Mouse (Mus musculus) adrenal gland (tissue): Measurements from ENCODE around the gene Prkrip1.

Experiments
- intact Hi-C: fragments of 180-260 bp; cut with DNase I; formaldehyde crosslinking; loops from one replicate; pipeline ENCODE4 v1.15.1; 2025
- long read RNA-seq, 2 experiments: library from polyadenylated mRNA; unstranded; transcript quantifications; one replicate each; pipeline ENCODE4 v2.0.0; 2020; ENCODE audit warnings: borderline replicate concordance in 1 of 2; ENCODE audit not compliant: insufficient replicate concordance in 1 of 2

Prkrip1 gene
- long read RNA-seq, experiment 1, transcript Prkrip1-204 (6 exons, 3,893 nt) = major isoform, 30 of 38 reads
- long read RNA-seq, experiment 1, partial matches to known transcripts = 6 of 38 reads
- long read RNA-seq, experiment 1, other reads (novel, unspliced or antisense) = 2 of 38 reads
- long read RNA-seq, experiment 2, transcript Prkrip1-204 (6 exons, 3,893 nt) = major isoform, 24 of 40 reads
- long read RNA-seq, experiment 2, partial matches to known transcripts = 13 of 40 reads
- long read RNA-seq, experiment 2, other reads (novel, unspliced or antisense) = 3 of 40 reads

GRCm38 (mm10) chr5:136198474-136199391, at the start of gene Prkrip1:
Gene Prkrip1 (minus strand): TSS chr5:136198963.
- intact Hi-C loops = no loop called here

- intact Hi-C loops = no loop called here
Observed at GRCm38 (mm10) chr5:136248441-136248840, 49.7 kb upstream of the Prkrip1 start.

GRCm38 (mm10) chr5:136246452-136246838, 47.7 kb upstream of the Prkrip1 start, which contains the start of gene Sh2b2:
Gene Sh2b2 (minus strand): TSS chr5:136246556.
- intact Hi-C loops = no loop called here

GRCm38 (mm10) chr5:136245541-136246451, 47.0 kb upstream of the Prkrip1 start:
- intact Hi-C loops = no loop called here

- intact Hi-C loops = no loop called here
Observed at GRCm38 (mm10) chr5:136244762-136245540, 46.2 kb upstream of the Prkrip1 start.

- intact Hi-C loops = no loop called here
Observed at GRCm38 (mm10) chr5:136243851-136244761, 45.3 kb upstream of the Prkrip1 start.

GRCm38 (mm10) chr5:136241161-136241560, 42.4 kb upstream of the Prkrip1 start:
- intact Hi-C loops = no loop called here

- intact Hi-C loops = no loop called here
Observed at GRCm38 (mm10) chr5:136240381-136240780, 41.6 kb upstream of the Prkrip1 start.

GRCm38 (mm10) chr5:136237607-136238006, 38.8 kb upstream of the Prkrip1 start:
- intact Hi-C loops = no loop called here

GRCm38 (mm10) chr5:136236611-136237010, 37.8 kb upstream of the Prkrip1 start:
- intact Hi-C loops = no loop called here

- intact Hi-C loops = no loop called here
Observed at GRCm38 (mm10) chr5:136230348-136231035, 31.7 kb upstream of the Prkrip1 start.

- intact Hi-C loops = no loop called here
Observed at GRCm38 (mm10) chr5:136226246-136226876, 27.6 kb upstream of the Prkrip1 start.

- intact Hi-C loops = no loop called here
Observed at GRCm38 (mm10) chr5:136218585-136218984, 19.8 kb upstream of the Prkrip1 start.

GRCm38 (mm10) chr5:136217932-136218381, 19.2 kb upstream of the Prkrip1 start:
- intact Hi-C loops = no loop called here

- intact Hi-C loops = no loop called here
Observed at GRCm38 (mm10) chr5:136217004-136217665, 18.4 kb upstream of the Prkrip1 start.

- intact Hi-C loops = no loop called here
Observed at GRCm38 (mm10) chr5:136215958-136216357, 17.2 kb upstream of the Prkrip1 start.

GRCm38 (mm10) chr5:136215211-136215610, 16.4 kb upstream of the Prkrip1 start:
- intact Hi-C loops = no loop called here

- intact Hi-C loops = no loop called here
Observed at GRCm38 (mm10) chr5:136213716-136214115, 15.0 kb upstream of the Prkrip1 start.
